Mouse (Mus musculus) hindbrain, postnatal 0 days (tissue): ENCODE measurements around the gene Otx1. TPM values are rescaled to one million over a fixed set of nuclear protein-coding genes. Genes with fewer than 3 reads are reported as not detected.
A peak's percentile ranks its signal among the peaks of the same experiment; 100 is the strongest.

Source experiments
- ATAC-seq: fragments of 200-750 bp; cut with Nextera tagmentation; 2 replicates; pipeline ENCODE4 v1.8.0; 2017; ENCODE audit warnings: mild to moderate bottlenecking, moderate TSS enrichment, moderate library complexity
- DNase-seq: peaks from one replicate; pipeline ENCODE4 v3.0.0-alpha.2; 2015; ENCODE audit warnings: low spot score
- H3K27ac ChIP-seq: fragments of 300-500 bp; sonication (generic); 2 replicates; pipeline ENCODE4 v1.5.1; 2014; ENCODE audit warnings: mild to moderate bottlenecking
- H3K27me3 ChIP-seq: fragments of 300-500 bp; sonication (generic); 2 replicates; pipeline ENCODE4 v1.6.1; 2014; ENCODE audit warnings: low read length, mixed read lengths; ENCODE audit not compliant: insufficient read depth
- H3K36me3 ChIP-seq: fragments of 300-500 bp; sonication (generic); 2 replicates; pipeline ENCODE4 v1.6.1; 2014; ENCODE audit warnings: low read length, mixed read lengths; ENCODE audit not compliant: insufficient read depth
- H3K4me1 ChIP-seq: fragments of 300-500 bp; sonication (generic); 2 replicates; pipeline ENCODE4 v1.6.1; 2014; ENCODE audit warnings: antibody characterized with exemption, low read length, mixed read lengths; ENCODE audit not compliant: insufficient read depth
- H3K4me2 ChIP-seq: fragments of 300-500 bp; sonication (generic); 2 replicates; pipeline ENCODE4 v1.6.1; 2014; ENCODE audit warnings: low read depth, mild to moderate bottlenecking, low read length, moderate library complexity, mixed read lengths
- H3K4me3 ChIP-seq: fragments of 300-500 bp; sonication (generic); 2 replicates; pipeline ENCODE4 v1.5.1; 2014; ENCODE audit warnings: low read length
- H3K9ac ChIP-seq: fragments of 300-500 bp; sonication (generic); replicated peaks from 2 replicates; pipeline ENCODE4 v1.6.1; 2014; ENCODE audit warnings: mild to moderate bottlenecking, low read length, moderate library complexity, mixed read lengths
- H3K9me3 ChIP-seq: fragments of 300-500 bp; sonication (generic); 2 replicates; pipeline ENCODE4 v1.6.1; 2016; ENCODE audit warnings: low read length, mixed read lengths
- CTCF ChIP-seq: IDR thresholded peaks from 2 replicates; pipeline ENCODE4 v1.5.1; 2016; ENCODE audit warnings: antibody characterized with exemption, control low read depth, low read depth
- WGBS: fragments of 180-500 bp; shearing (Covaris S2); extraction: QIAGEN DNeasy Blood & Tissue Kit; methylation state at CpG from one replicate; pipeline ENCODE4 v1.1.7; 2014; 5-methylcytosine and 5-hydroxymethylcytosine counted together
- polyA plus RNA-seq: library from polyadenylated mRNA; unstranded; fragments of >200 nt; fragmentation: Nextera tagmentation; extraction: Ambion mirVana; gene quantifications from 2 replicates; pipeline ENCODE4 v1.2.1, GENCODE M21; 2015
- total RNA-seq: library from RNA; depleted of rRNA; stranded (reverse); fragments of >200 nt; gene quantifications from 2 replicates; pipeline ENCODE4 v1.2.3, GENCODE M21; 2014

Gene Otx1
- total and polyA plus RNA-seq, 2 experiments from 2014 or later: 0.86 to 1.2 TPM

GRCm38 (mm10) chr11:21985118-21985517 lies 17.6 kb downstream of the Otx1 start:
- Histone ChIP-seq H3K36me3 (no peaks in the 10 kb centered on the region), H3K9me3 (no peaks in the 10 kb centered on the region), H3K27ac (no peak overlapping the region), H3K9ac (no peak overlapping the region), H3K4me2 (no peak overlapping the region), H3K4me1 (no peaks in the 10 kb centered on the region), H3K4me3 (no peak overlapping the region), H3K27me3 (peaks cover 36% of the 10 kb centered on the region)
- TF ChIP-seq CTCF: no peak
- WGBS: 62% methylated on average over 1 of the region's 1 CpGs
- no peak for ATAC-seq
- no peak for DNase-seq

GRCm38 (mm10) chr11:21974005-21974531 lies 28.6 kb downstream of the Otx1 start:
- Histone ChIP-seq H3K9me3 (no peaks in the 10 kb centered on the region), H3K27ac (no peak overlapping the region), H3K4me3 (no peak overlapping the region), H3K9ac (no peak overlapping the region), H3K4me2 (no peak overlapping the region), H3K27me3 (no peaks in the 10 kb centered on the region), H3K36me3 (no peaks in the 10 kb centered on the region), H3K4me1 (no peaks in the 10 kb centered on the region)
- TF ChIP-seq CTCF: peak; percentile 18; the same call in 1 of the 2 replicates
- DNase-seq (no peak), ATAC-seq (no peak)
- WGBS: 79% methylated on average over 5 of the region's 5 CpGs

GRCm38 (mm10) chr11:21973597-21973996 lies 29.1 kb downstream of the Otx1 start:
- no peak overlapping the region for H3K4me2 ChIP-seq
- H3K4me3 ChIP-seq: no peak overlapping the region
- DNase-seq: no peak
- H3K9me3 ChIP-seq: no peaks in the 10 kb centered on the region
- ATAC-seq: no peak
- WGBS: 75% methylated on average over 3 of the region's 3 CpGs
- no peaks in the 10 kb centered on the region for H3K4me1 ChIP-seq
- H3K36me3 ChIP-seq: no peaks in the 10 kb centered on the region
- TF ChIP-seq CTCF: no peak
- H3K9ac ChIP-seq: no peak overlapping the region
- H3K27ac ChIP-seq: no peak overlapping the region
- no peaks in the 10 kb centered on the region for H3K27me3 ChIP-seq

GRCm38 (mm10) chr11:21968922-21969321 lies 33.8 kb downstream of the Otx1 start:
- Histone ChIP-seq H3K4me1 (no peaks in the 10 kb centered on the region), H3K36me3 (no peaks in the 10 kb centered on the region), H3K27me3 (no peaks in the 10 kb centered on the region), H3K9me3 (no peaks in the 10 kb centered on the region), H3K4me3 (no peak overlapping the region), H3K27ac (no peak overlapping the region), H3K9ac (no peak overlapping the region), H3K4me2 (no peak overlapping the region)
- WGBS: 93% methylated on average over 3 of the region's 3 CpGs
- DNase-seq (no peak), ATAC-seq (no peak)
- TF ChIP-seq CTCF: no peak

GRCm38 (mm10) chr11:21955167-21955566 lies 47.5 kb downstream of the Otx1 start:
- H3K4me3 ChIP-seq: no peak overlapping the region
- no peak for ATAC-seq
- H3K27me3 ChIP-seq: no peaks in the 10 kb centered on the region
- H3K4me1 ChIP-seq: no peaks in the 10 kb centered on the region
- no peak for DNase-seq
- no peaks in the 10 kb centered on the region for H3K36me3 ChIP-seq
- H3K9ac ChIP-seq: no peak overlapping the region
- H3K4me2 ChIP-seq: no peak overlapping the region
- no peaks in the 10 kb centered on the region for H3K9me3 ChIP-seq
- 87% methylated on average over 7 of the region's 7 CpGs for WGBS
- TF ChIP-seq CTCF: no peak
- H3K27ac ChIP-seq: no peak overlapping the region

- H3K9ac ChIP-seq: no peak overlapping the region
- DNase-seq (no peak), ATAC-seq (no peak)
- H3K4me1 ChIP-seq: no peaks in the 10 kb centered on the region
- TF ChIP-seq CTCF: no peak
- H3K4me3 ChIP-seq: no peak overlapping the region
- 86% methylated on average over 2 of the region's 2 CpGs for WGBS
- H3K36me3 ChIP-seq: no peaks in the 10 kb centered on the region
- H3K27ac ChIP-seq: no peak overlapping the region
- no peaks in the 10 kb centered on the region for H3K9me3 ChIP-seq
- H3K27me3 ChIP-seq: no peaks in the 10 kb centered on the region
- no peak overlapping the region for H3K4me2 ChIP-seq
Measured at GRCm38 (mm10) chr11:21951657-21952237, 51.0 kb downstream of the Otx1 start.

GRCm38 (mm10) chr11:21950094-21950493 lies 52.6 kb downstream of the Otx1 start:
- Histone ChIP-seq H3K9ac (no peak overlapping the region), H3K27ac (no peak overlapping the region), H3K9me3 (no peaks in the 10 kb centered on the region), H3K4me1 (no peaks in the 10 kb centered on the region), H3K27me3 (no peaks in the 10 kb centered on the region), H3K36me3 (no peaks in the 10 kb centered on the region), H3K4me3 (no peak overlapping the region), H3K4me2 (no peak overlapping the region)
- no peak for DNase-seq
- ATAC-seq: no peak
- no peak for TF ChIP-seq CTCF
